Mouse (Mus musculus) bone marrow macrophage, adult 2 months (primary cell): ENCODE results near the gene Zfp568.

Experiments used
- CTCF ChIP-seq: IDR thresholded peaks from 2 replicates; pipeline ENCODE4 v1.5.1; 2012; ENCODE audit warnings: low read depth, mild to moderate bottlenecking, low read length, moderate library complexity
- POLR2A ChIP-seq: IDR thresholded peaks from 2 replicates; pipeline ENCODE4 v1.6.1; 2012; ENCODE audit warnings: mild to moderate bottlenecking, low read depth, low read length, borderline replicate concordance

GRCm38 (mm10) chr7:29943720-29944119, 40.0 kb upstream of the Zfp568 start:
- TF ChIP-seq POLR2A (no peak), CTCF (no peak)
